Mouse (Mus musculus) heart, embryonic 10.5 days (tissue): ENCODE results near the gene Ddx39b. TPM values are rescaled to one million over a fixed set of nuclear protein-coding genes. Genes with fewer than 3 reads are reported as not detected.
"Not testable (repeated sequence)": the region's sequence is repeated elsewhere in the genome, so short reads cannot be mapped to it uniquely, and the experiment has no call there.

Experiments used
- DNase-seq: peaks from one replicate; pipeline ENCODE4 v3.0.0-alpha.2; 2017; ENCODE audit warnings: low spot score
- H3K27ac ChIP-seq: fragments of 300-500 bp; sonication (generic); 2 replicates; pipeline ENCODE4 v1.5.1; 2016; ENCODE audit warnings: mild to moderate bottlenecking
- H3K27me3 ChIP-seq: fragments of 300-500 bp; sonication (generic); 2 replicates; pipeline ENCODE4 v1.6.1; 2016; ENCODE audit warnings: mild to moderate bottlenecking; ENCODE audit not compliant: poor library complexity, insufficient read depth, severe bottlenecking
- H3K36me3 ChIP-seq: fragments of 300-500 bp; sonication (generic); 2 replicates; pipeline ENCODE4 v1.6.1; 2016; ENCODE audit warnings: mild to moderate bottlenecking, moderate library complexity
- H3K4me1 ChIP-seq: fragments of 300-500 bp; sonication (generic); 2 replicates; pipeline ENCODE4 v1.6.1; 2016; ENCODE audit warnings: mild to moderate bottlenecking
- H3K4me3 ChIP-seq: fragments of 300-500 bp; sonication (generic); 2 replicates; pipeline ENCODE4 v1.5.1; 2016; ENCODE audit warnings: mild to moderate bottlenecking, moderate library complexity
- H3K9me3 ChIP-seq: fragments of 300-500 bp; sonication (generic); 2 replicates; pipeline ENCODE4 v1.6.1; 2016; ENCODE audit warnings: mild to moderate bottlenecking, moderate library complexity
- WGBS: fragments of 180-500 bp; shearing (Covaris S2); methylation state at CpG from one replicate; pipeline ENCODE4 v1.1.7; 2016; 5-methylcytosine and 5-hydroxymethylcytosine counted together
- polyA plus RNA-seq: library from polyadenylated mRNA; unstranded; fragments of >200 nt; fragmentation: Nextera tagmentation; extraction: Ambion mirVana; gene quantifications from 2 replicates; pipeline ENCODE4 v1.2.1, GENCODE M21; 2016

Ddx39b gene
- polyA plus RNA-seq, 1 experiment from 2014 or later, result 489 TPM

DNA sequence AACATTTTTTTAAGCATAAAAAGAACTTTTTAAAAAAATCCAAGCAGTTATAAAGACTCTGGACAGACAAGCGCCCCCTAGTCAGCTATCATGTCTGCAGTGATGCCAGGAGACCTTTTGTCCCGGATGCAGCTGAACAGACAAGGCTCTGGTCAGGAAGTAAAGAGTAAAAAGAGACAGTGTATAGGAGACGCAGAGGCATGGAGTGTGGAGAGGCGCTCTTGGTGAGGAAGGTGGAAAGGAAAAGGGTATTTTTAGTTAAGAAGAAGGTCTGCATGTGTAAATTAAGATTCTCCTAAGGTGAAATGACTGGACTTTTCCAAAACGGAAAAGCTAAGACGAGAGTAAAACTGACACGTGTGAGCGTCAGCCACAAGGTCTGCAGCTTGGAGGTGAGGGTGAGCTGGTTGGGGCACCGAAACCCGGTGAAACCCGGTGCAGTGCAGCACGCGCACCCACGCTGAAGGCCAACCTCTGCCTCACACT lies 14.9 kb upstream of the Ddx39b start:
- peak overlapping the region; percentile 29; the same call in 1 of the 2 replicates for H3K27ac ChIP-seq
- no peak for DNase-seq

GRCm38 (mm10) chr17:35231022-35231421 lies 10.5 kb upstream of the Ddx39b start:
- H3K27ac ChIP-seq, result no peak overlapping the region
- H3K4me1 ChIP-seq, result peaks cover 29% of the 10 kb centered on the region
- no peak overlapping the region for H3K4me3 ChIP-seq
- H3K27me3 ChIP-seq, result no peaks in the 10 kb centered on the region
- DNase-seq, result no peak
- peaks cover 56% of the 10 kb centered on the region for H3K36me3 ChIP-seq
- WGBS, result 93% methylated on average over 10 of the region's 10 CpGs
- no peaks in the 10 kb centered on the region for H3K9me3 ChIP-seq

More for the DNA sequence above, 14.9 kb upstream of the Ddx39b start:
- Histone ChIP-seq H3K4me1 (peaks cover 5% of the 10 kb centered on the region; the same call in 1 of the 2 replicates), H3K36me3 (peaks cover 65% of the 10 kb centered on the region), H3K27me3 (no peaks in the 10 kb centered on the region), H3K9me3 (no peaks in the 10 kb centered on the region), H3K4me3 (no peak overlapping the region)
- 76% methylated on average over 14 of the region's 14 CpGs for WGBS

DNA sequence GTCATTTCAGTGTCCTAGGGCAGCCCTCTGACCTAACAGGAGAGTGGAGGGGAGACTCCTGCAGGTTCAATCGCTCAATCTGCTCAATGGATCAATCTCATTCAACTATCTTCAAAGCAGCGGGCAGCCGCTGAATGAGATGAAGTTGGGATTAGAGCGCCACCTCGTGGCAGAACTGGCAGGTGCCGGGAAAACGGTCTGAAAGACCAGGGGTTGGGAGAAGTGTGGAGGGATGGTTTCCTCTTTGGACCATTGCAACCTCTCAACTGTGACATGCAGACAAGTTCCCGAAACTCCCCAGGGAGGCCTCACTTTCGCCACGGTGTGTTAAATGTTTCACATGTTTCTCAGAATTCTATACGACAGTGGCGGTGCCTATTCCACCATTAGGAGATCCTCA lies 9.5 kb upstream of the Ddx39b start:
- peaks cover 35% of the 10 kb centered on the region for H3K4me1 ChIP-seq
- peaks cover 53% of the 10 kb centered on the region for H3K36me3 ChIP-seq
- H3K27ac ChIP-seq, result no peak overlapping the region
- 0 out of 2 replicates have a peak overlapping the region, but pooled peaks have one; percentile 15 for H3K4me3 ChIP-seq
- WGBS, result 16% methylated on average over 12 of the region's 12 CpGs
- DNase-seq, result no peak
- no peaks in the 10 kb centered on the region for H3K9me3 ChIP-seq
- no peaks in the 10 kb centered on the region for H3K27me3 ChIP-seq

GRCm38 (mm10) chr17:35232659-35233058 lies 8.9 kb upstream of the Ddx39b start:
- H3K4me3 ChIP-seq, result 0 out of 2 replicates have a peak overlapping the region, but pooled peaks have one; percentile 15
- 87% methylated on average over 5 of the region's 5 CpGs for WGBS
- H3K4me1 ChIP-seq, result peaks cover 35% of the 10 kb centered on the region
- H3K27ac ChIP-seq, result peak overlapping the region; percentile 71
- no peak for DNase-seq
- no peaks in the 10 kb centered on the region for H3K9me3 ChIP-seq
- H3K36me3 ChIP-seq, result peaks cover 46% of the 10 kb centered on the region
- H3K27me3 ChIP-seq, result no peaks in the 10 kb centered on the region

DNA sequence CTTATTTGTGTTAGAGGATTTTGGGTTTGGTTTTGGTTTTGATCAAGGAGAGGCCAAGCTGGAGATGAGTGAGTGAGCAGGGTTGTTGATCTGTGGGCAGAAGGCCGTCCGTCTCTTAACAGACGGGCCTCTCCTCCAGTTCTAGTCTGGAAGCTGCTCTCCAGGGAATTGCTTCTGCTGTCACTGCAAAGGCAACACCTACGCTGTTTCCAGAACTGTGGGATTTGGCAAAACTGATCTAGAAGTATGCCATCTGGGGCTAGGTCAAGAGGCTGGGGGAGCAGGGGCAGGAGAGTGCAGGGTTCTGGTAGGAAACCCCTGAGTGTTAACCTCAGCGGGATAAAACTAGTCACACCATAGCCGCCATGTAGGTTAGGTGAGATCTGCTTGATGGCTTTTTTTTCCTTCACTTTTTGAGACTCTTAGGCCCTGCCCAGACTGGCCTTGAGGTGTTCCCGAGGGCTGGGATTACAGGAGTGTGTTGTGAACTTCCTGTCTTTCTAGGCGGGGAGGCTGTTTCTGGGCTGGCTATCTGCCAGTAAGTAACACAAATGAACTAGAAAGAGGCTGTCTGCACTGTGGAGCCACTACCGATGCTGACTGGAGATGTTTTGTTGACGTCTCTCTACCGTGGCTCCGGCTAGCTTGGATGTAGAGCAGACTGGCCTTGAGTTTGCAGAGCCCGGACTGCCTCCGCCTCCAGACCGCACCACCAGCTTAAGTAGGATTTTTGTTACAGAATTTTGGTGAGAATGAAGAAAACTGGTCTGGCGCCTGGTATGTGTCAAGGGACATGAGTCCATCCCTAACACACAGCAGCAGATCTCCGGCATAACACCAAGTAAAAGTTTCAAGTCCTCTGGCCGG lies 8.2 kb upstream of the Ddx39b start, which contains the start of gene Atp6v1g2:
Gene Atp6v1g2 (plus strand): TSS at position 547 of the 867 bp plus-strand sequence.
- Histone ChIP-seq H3K4me1 (peaks cover 35% of the 10 kb centered on the region), H3K4me3 (peak within 1 kb of the TSS; percentile 79), H3K9me3 (no peaks in the 10 kb centered on the region), H3K27ac (peak within 1 kb of the TSS; percentile 97), H3K27me3 (no peaks in the 10 kb centered on the region), H3K36me3 (peaks cover 40% of the 10 kb centered on the region)
- no peak for DNase-seq
- WGBS, result 69% methylated on average over 18 of the region's 18 CpGs

DNA sequence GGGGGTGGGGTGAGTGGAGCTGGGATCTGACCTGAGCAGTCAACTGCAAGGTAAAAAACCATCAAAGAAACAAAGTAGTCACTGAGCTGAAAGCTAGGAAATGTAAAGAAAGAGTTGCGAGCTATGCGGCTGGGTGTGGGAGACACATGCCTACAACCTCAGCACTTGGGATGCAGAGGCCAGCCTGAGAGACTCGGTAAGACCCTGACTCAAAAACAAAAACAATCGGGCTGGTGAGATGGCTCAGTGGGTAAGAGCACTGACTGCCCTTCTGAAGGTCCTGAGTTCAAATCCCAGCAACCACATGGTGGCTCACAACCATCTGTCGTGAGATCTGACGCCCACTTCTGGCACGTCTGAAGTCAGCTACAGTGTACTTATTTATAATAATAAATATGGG lies 7.5 kb upstream of the Ddx39b start:
- DNase-seq, H3K27me3 ChIP-seq, H3K9me3 ChIP-seq: not testable (repeated sequence)
- H3K4me3 ChIP-seq, result peak overlapping the region; percentile 79; the same call in 1 of the 2 replicates
- 85% methylated on average over 7 of the region's 7 CpGs for WGBS
- peaks cover 32% of the 10 kb centered on the region for H3K36me3 ChIP-seq
- peaks cover 35% of the 10 kb centered on the region for H3K4me1 ChIP-seq
- H3K27ac ChIP-seq, result 0 out of 2 replicates have a peak overlapping the region, but pooled peaks have one; percentile 97

- H3K36me3 ChIP-seq, result peaks cover 24% of the 10 kb centered on the region
Measured at GRCm38 (mm10) chr17:35234903-35235302, 6.6 kb upstream of the Ddx39b start.

DNA sequence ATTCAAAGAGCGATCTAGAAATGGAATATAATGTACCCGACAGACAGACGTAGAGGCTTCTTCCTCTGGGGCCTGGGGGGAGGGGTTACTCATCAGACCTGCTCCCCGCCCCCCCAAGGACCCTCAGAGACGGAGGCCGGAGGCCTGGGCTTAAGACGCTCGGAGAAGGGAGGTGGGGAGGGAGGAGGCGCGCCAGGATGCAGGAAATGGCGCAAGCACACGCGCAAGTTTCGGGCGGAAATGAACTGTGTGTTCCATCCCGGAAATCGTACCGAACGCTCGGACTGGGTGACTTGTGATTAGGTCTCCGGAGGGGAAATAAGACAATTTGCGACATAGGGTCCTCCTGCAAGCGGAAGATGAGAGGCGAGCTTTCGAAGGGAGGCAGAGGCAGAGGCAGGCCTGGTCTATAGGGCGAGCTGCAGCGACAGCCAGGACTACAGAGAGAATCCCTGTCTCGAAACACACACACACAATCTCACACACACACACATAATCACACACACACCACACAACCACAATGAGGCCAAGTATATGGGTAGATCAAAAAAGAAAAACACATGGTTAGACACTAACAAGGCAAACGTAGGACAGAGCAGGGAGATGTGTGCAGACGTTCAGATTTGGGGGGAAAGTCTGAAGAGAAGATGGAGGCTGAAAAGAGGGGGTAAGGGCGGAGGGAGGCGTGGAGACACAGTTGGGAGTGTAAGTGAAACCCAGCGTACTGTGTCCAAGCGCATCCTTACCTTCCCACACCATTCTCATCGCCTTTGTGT lies 5.7 kb upstream of the Ddx39b start, which contains the start of gene Nfkbil1:
Gene Nfkbil1 (minus strand): TSS at position 179 of the 776 bp plus-strand sequence.
- H3K9me3 ChIP-seq, result no peaks in the 10 kb centered on the region
- peak within 1 kb of the TSS; percentile 97 for H3K27ac ChIP-seq
- no peaks in the 10 kb centered on the region for H3K27me3 ChIP-seq
- peaks cover 46% of the 10 kb centered on the region for H3K4me1 ChIP-seq
- under 1% methylated on average over 35 of the region's 35 CpGs for WGBS
- H3K36me3 ChIP-seq, result peaks cover 17% of the 10 kb centered on the region
- DNase-seq, result peak; percentile 97
- H3K4me3 ChIP-seq, result peak within 1 kb of the TSS; percentile 79

More at GRCm38 (mm10) chr17:35234903-35235302, 6.6 kb upstream of the Ddx39b start:
- no peak for DNase-seq
- Histone ChIP-seq H3K4me3 (peak overlapping the region; percentile 79), H3K27me3 (no peaks in the 10 kb centered on the region), H3K27ac (peak overlapping the region; percentile 97), H3K9me3 (no peaks in the 10 kb centered on the region), H3K4me1 (peaks cover 37% of the 10 kb centered on the region)
- 5% methylated on average over 31 of the region's 31 CpGs for WGBS

- Histone ChIP-seq H3K27me3 (no peaks in the 10 kb centered on the region), H3K9me3 (no peaks in the 10 kb centered on the region), H3K27ac (peak overlapping the region; percentile 97), H3K4me3 (peak overlapping the region; percentile 79), H3K4me1 (peaks cover 48% of the 10 kb centered on the region), H3K36me3 (peaks cover 12% of the 10 kb centered on the region; the same call in 1 of the 2 replicates)
- whole genome bisulfite sequencing, result under 1% methylated on average over 18 of the region's 18 CpGs
- peak; percentile 97 for DNase-seq
Measured at GRCm38 (mm10) chr17:35236390-35236746, 5.2 kb upstream of the Ddx39b start.

GRCm38 (mm10) chr17:35236996-35237395 lies 4.5 kb upstream of the Ddx39b start:
- Histone ChIP-seq H3K36me3 (peaks cover 11% of the 10 kb centered on the region; the same call in 1 of the 2 replicates), H3K4me3 (0 out of 2 replicates have a peak overlapping the region, but pooled peaks have one; percentile 79), H3K9me3 (no peaks in the 10 kb centered on the region), H3K27ac (0 out of 2 replicates have a peak overlapping the region, but pooled peaks have one; percentile 97), H3K4me1 (peaks cover 45% of the 10 kb centered on the region), H3K27me3 (no peaks in the 10 kb centered on the region)
- WGBS, result 67% methylated on average over 9 of the region's 9 CpGs
- no peak for DNase-seq

DNA sequence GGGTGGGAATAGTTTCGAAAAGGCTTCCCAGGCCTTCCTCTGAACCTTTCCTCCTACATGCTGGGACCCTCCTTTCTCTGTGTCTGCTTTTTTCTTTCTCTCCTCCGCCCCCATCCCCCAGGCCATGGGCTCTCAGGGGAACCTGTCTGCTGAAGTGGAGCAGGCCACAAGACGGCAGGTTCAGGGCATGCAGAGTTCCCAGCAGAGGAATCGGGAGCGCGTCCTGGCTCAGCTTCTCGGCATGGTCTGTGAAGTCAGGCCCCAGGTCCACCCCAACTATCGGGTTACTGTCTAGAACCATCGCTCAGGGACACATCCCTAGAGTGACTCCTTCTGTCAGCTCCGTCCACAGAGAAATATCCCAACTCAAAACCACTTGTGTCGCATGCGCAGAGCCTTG lies 4.0 kb upstream of the Ddx39b start:
- no peak for DNase-seq
- no peak overlapping the region for H3K4me3 ChIP-seq
- peaks cover 39% of the 10 kb centered on the region for H3K4me1 ChIP-seq
- peaks cover 11% of the 10 kb centered on the region; the same call in 1 of the 2 replicates for H3K36me3 ChIP-seq
- 78% methylated on average over 12 of the region's 12 CpGs for WGBS
- H3K27ac ChIP-seq, result no peak overlapping the region
- no peaks in the 10 kb centered on the region for H3K27me3 ChIP-seq
- no peaks in the 10 kb centered on the region for H3K9me3 ChIP-seq

- Histone ChIP-seq H3K36me3 (peaks cover 18% of the 10 kb centered on the region), H3K4me1 (peaks cover 41% of the 10 kb centered on the region), H3K27ac (peak overlapping the region; percentile 100; the same call in 1 of the 2 replicates), H3K4me3 (no peak overlapping the region), H3K27me3 (no peaks in the 10 kb centered on the region), H3K9me3 (no peaks in the 10 kb centered on the region)
- no peak for DNase-seq
- 81% methylated on average over 5 of the region's 5 CpGs for WGBS
Measured at GRCm38 (mm10) chr17:35239700-35240099, 1.8 kb upstream of the Ddx39b start.
